Mouse (Mus musculus): ENCODE data around the gene Arid3a.

DNA sequence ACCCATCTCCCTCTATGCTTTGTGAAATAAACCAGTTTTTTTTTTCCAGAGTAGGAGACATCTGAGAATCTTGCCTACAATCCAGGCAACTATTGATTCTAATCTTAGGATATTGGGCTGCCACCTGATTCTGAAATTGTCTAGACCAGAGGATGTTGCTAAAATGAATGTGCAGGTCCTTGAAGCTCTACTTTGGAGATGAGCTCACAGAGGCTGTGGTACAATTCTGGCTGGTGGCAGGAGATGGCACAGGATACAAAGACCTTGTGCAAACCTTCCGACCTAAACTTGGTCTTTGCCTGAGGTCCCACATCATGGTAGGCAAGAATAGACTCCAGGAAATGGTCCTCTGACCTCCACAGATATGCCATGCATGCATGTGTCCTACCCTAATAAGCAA is 68.8 kb downstream of the Arid3a start:
- no peak for TF ChIP-seq POLR2A (IDR thresholded peaks at IDR 0.05; ENCODE audit: borderline replicate concordance, extremely low read depth, insufficient read depth, insufficient read length, poor library complexity, severe bottlenecking)
- no peak for TF ChIP-seq CTCF (IDR thresholded peaks at IDR 0.05; ENCODE audit: borderline replicate concordance, extremely low read depth, insufficient read depth, insufficient read length)
